Mouse (Mus musculus) forelimb bud, embryonic 11.5 days (tissue): ENCODE measurements around the gene Upk2.
"Not testable (repeated sequence)": the region's sequence is repeated elsewhere in the genome, so short reads cannot be mapped to it uniquely, and the experiment has no call there.

Source experiments
- DNase-seq: peaks from one replicate; pipeline ENCODE4 v3.0.0-alpha.2; 2012; ENCODE audit warnings: low read depth, low spot score

The Upk2 gene

DNA sequence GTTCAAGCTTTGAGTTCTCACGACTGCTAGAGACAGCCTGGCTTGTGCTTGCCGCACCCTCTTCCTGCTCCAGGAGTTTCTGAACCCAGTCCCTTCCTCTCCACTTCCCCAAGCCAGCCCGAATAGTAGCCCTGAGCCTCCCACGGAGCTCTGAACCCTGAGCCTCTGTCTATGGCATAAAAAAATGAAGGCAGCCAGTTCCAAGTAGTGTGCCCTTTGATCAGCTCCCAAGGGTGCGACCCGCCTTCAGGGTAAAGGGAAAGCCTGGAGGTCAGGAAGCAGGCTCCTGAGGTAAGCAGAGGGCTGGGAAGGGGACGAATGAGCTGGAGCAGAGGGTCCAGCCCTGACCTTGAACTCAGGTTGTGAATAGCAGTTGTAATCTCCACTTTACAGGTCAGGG is 13.4 kb upstream of the Upk2 start:
- no peak for DNase-seq

- no peak for DNase-seq
Observed at GRCm38 (mm10) chr9:44461950-44462349, 7.2 kb upstream of the Upk2 start.

- peak; percentile 76 for DNase-seq
Observed at GRCm38 (mm10) chr9:44457035-44457742, 2.4 kb upstream of the Upk2 start.

GRCm38 (mm10) chr9:44454132-44454890 is 465 bp downstream of the Upk2 start:
- peak; percentile 85 for DNase-seq

DNA sequence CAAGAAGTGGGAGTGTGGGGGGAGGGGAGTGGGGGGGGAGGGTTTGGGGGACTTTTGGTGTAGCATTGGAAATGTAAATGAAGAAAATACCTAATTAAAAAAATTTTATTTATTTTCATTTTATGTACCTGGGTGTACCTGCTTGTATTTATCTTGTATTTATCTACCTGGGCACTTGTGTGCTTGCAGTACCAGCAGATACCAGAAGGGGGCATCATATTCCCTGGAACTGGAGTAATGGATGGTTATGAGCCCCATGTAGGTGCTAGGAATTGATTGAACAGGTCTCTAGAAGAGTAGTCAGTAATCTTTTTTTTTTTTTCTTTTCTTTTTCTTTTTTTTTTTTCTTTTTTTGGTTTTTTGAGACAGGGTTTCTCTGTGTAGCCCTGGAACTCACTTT is 4.4 kb downstream of the Upk2 start:
- DNase-seq = no peak

GRCm38 (mm10) chr9:44444402-44445025 is 10.3 kb downstream of the Upk2 start:
- not testable (repeated sequence) for DNase-seq

- DNase-seq = no peak
Observed at GRCm38 (mm10) chr9:44440961-44441360, 13.8 kb downstream of the Upk2 start, which contains the start of gene Foxr1. TSS of gene Foxr1 (minus strand) at chr9:44441136.

DNA sequence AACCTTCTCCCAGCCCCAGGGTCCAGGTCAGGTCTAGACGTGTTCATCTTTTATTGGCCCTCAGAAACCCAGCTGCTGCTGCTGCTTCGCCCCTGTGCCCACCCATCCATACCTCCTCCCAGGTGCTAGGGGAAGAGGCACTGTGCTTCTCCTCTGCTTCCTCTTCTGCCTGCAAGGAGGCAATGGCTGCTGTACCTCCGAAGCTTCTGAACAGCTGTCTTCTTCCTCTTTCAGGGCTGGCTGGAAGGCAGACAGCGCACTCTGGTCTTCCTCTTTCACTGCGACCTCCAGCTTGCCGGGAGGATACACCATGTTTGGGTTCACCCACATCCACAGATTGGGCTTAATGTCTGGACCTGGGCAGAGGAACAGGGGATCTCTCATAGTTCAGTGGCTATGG is 19.0 kb downstream of the Upk2 start:
- DNase-seq = no peak

- DNase-seq = no peak
Observed at GRCm38 (mm10) chr9:44432577-44433185, 22.1 kb downstream of the Upk2 start.

DNA sequence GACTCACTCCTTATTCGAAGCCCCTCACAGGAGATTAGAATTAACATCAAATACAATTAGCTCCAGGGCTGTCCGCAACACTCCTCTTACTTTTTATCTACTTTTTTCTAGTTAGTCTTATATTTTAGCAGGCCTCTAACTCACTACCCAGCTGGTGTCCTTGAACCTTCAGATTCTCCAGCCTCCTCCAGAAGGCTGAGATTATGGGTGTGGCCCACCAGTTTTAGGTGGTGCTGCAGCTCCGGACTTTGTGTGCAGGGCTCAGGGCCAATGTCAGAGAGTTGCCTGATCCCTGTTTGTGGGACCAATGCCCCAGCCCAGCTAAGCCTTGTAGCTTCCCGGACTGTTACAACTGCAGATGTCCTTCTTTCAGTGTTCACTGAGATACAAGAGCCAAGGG is 31.2 kb downstream of the Upk2 start:
- no peak for DNase-seq

DNA sequence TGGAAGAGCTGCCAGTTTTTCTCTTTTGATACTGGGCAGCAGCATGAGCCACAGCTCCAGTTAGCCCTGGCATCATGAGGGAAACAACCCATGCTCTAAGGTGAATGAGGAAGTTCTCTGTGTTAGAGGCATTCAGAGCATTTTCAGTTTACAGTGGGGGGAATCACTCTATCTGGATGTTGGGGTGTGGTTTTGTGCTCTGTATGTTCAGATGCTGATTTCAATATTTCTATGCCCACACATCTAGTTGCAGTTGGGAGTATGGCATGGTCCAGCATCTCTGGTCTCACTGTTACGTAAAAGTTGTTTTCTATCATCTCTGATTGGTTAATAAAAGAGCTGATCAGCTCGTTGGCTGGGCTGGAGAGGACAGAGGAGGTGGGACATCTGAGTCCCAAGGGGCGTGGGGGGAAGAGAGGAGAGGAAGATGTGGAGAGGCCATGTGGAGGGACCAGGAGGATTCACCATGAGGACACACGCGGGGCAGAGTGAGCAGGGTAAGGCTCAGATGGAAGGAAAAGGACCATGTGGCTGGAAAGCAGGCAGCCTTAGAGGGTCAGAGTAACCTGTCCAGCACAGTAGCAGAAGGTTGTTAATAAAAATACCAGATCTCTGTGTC is 34.4 kb downstream of the Upk2 start:
- no peak for DNase-seq

DNA sequence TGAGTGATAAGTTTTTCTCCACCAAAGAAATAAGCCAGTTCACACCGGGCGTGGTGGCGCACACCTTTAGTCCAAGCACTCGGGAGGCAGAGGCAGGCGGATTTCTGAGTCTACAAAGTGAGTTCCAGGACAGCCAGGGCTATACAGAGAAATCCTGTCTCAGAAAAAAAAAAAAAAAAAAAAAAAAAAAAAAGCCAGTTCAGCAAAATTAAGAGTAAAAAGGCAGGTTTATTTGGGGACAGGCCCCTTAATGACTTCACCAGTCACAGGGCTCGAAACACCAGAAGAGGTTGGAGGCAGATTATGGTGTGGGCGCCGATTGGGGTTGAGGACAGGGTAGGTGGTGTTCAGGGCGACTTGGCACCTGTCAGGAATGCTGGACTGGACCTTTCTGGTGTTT is 35.0 kb downstream of the Upk2 start:
- DNase-seq = not testable (repeated sequence)

GRCm38 (mm10) chr9:44418519-44419385 is 36.0 kb downstream of the Upk2 start, which contains the start of gene Ccdc84:
TSS of gene Ccdc84 (minus strand) at chr9:44418569.
- no peak for DNase-seq

DNA sequence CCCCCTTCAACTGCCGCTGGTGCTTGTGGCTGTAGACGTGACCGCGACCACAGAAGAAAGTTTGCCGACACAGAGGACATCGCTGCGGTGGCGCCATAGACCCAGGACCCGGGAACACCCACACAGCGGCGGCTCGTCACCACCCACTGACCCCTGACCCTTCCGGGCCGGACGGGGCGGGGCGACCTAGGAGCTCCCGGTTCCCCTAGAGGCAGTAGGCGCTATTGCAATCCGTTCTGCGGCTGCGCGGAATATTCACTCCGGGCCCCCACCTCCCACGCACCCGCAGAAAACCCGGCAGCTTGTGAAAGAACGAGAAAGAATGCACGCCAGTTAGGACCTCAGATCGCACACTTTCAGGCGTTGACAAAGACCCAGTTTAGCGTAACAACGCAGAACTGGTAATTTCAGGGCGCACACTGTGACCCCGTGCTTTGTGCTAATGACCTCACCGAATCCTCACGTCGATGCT is 36.8 kb downstream of the Upk2 start:
- peak; percentile 88 for DNase-seq

DNA sequence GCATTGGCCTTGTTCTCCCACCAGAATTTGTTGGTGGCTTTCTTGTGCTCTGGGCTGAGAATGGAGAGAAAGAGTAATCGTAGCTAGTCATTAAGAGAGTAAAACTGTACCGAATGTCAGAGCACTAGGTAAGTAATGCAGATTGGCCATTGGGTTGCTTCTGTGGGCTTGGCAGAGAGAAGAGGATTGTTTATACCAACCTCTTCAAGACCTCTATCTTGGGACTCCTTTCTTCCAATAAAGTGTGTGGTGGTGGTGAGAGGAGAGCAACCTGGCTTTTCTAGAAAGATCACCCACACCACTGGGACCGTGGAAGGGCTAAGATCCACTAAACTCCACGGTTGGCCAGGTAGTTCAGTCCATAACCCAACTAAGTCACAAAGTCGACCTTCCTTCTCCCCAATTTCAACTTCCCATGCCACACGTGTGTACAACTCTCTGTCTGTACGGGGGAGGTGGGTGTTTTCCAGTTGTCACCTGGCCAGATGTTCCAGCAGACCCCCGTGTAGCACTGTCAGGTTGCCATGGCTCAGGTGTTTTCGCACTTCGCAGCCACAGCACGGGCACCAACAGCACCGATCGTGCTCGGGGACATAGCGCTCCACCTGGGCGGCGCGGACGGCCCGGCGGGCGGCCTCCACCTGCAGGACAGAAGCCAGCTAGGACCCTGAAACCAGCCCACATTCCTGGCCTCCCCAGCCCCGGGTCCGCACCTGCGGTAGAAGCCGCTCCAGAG is 37.5 kb downstream of the Upk2 start:
- DNase-seq = no peak

DNA sequence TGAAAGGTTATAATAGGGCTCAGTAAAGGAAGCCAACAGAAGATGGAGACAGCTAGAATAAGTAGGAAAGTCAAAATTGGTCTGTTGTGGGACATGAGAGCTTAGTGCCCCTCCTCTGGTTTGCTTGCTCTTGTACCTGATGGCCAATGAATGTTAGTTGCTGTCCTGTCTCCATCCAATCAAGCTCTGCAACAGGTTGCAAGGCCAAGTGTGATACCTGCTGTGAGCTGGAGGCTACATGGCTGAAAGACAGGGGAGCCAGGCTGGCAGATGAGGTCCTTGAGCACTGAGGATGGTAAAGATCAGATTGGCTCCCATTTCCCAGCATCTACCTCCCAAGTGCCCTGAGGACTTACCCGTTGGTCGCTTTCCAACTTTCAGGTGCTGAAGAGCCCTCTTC is 42.0 kb downstream of the Upk2 start:
- DNase-seq = no peak

DNA sequence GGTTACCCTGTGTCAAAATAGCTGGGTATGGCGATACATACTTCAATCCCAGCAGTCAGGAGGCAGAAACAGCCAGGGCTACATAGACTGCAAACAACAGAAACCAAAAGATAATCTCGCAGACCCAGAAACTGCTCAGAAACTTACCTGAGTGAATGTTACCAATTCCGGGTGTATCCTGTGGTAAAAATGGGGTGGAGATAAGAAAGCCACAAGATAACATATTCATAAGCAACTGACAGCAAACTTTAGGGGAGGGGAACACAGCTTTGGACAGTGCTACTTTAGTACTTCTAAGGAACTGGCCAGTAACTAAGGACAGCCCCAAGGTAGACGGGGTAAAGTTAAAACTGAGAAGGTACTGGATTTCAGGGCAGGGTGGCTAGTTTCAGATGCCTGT is 42.5 kb downstream of the Upk2 start:
- DNase-seq = no peak

- no peak for DNase-seq
Observed at GRCm38 (mm10) chr9:44411601-44412130, 43.1 kb downstream of the Upk2 start.

DNA sequence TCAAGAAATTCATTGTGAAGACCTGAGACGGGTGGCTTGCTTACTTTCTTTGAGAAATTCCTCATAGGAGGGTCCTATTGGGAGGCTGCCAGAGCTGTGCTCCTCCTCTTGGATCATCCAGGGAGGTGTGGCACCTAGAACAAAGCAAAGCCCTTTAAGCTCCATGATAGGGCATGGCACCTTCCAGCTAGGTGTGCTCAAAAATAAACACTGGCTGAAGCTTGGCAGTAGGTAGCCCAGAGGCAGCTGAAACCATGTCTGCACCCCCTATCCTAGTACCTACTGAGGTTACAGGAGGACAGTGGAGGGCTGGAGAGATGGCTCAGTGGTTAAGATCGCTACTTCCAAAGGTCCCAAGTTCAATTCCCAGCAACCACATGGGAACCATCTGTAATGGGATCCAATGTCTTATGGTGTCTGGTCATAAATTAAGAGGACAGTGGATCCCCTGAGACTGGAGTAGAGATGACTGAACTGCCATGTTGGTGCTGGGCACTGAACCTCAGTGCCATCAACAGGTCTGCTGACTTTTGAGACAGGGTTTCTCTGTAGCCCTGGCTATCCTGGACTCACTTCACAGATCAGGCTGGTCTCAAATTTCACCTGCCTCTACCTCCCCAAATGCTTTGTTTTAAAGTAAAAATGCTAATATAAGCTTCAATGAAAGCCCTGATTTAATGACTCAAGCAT is 44.0 kb downstream of the Upk2 start:
- no peak for DNase-seq
